Mouse (Mus musculus) lung, postnatal 0 days (tissue): Measurements from ENCODE around the gene Gm28374.

Experiments
- CTCF ChIP-seq: IDR thresholded peaks from 2 replicates; pipeline ENCODE4 v1.5.1; 2016; ENCODE audit warnings: antibody characterized with exemption, mild to moderate bottlenecking
- EP300 ChIP-seq: IDR thresholded peaks from 2 replicates; pipeline ENCODE4 v1.6.1; 2016; ENCODE audit warnings: antibody characterized with exemption, mild to moderate bottlenecking, control low read depth

DNA sequence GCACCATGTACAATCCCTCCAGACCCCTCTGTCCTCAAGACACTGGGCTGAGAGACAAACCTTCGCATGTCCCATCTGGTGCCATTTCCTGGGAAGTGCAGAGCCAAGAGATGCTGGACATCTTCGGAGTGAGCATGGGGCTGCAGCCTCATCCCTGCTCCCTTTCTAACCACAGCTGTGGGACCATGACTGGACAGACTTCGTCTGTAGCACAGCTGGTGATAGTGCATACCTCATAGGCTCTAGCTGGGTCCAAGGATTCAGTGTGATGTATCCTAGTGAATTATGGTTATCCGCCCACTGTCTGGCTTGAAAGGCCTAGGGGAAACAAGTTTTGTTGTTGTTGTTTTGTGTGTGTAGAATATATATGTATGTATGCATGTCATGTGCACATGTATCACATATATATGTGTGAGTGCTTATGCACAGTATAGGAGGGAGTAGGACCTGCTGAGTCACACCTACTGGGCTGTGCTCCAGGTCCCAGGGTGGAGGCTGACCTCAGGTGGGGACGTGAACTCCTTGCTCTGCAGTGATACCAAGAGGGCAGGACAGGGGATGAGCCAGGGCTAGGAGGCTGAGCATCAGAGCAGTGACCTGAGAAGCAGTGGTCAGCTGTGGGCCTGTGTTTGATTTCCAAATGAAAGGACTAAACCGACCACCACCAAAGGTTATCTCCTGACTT is 20.3 kb upstream of the Gm28374 start:
- TF ChIP-seq CTCF (no peak), EP300 (no peak)
